Mouse (Mus musculus) megakaryocyte-erythroid progenitor cell, adult 5-6 weeks (primary cell): ENCODE results near the gene Mlph. TPM values are rescaled to one million over a fixed set of nuclear protein-coding genes. Genes with fewer than 3 reads are reported as not detected.

Source experiments
- ATAC-seq: replicated peaks from 2 replicates; pipeline ENCODE4 v1.8.0; 2016; ENCODE audit warnings: mild to moderate bottlenecking, inconsistent platforms; ENCODE audit not compliant: severe bottlenecking, poor library complexity, low FRiP score, low TSS enrichment
- total RNA-seq, 2 experiments: library from RNA; stranded (forward) in 1 of 2; stranded (reverse) in 1 of 2; fragments of 200-1000, 215-1000 nt in 1 of 2; fragments of >200 nt in 1 of 2; fragmentation: Nextera tagmentation in 1 of 2; gene quantifications; 2 replicates each; pipeline ENCODE4 v1.2.3; 2014 to 2017

The Mlph gene
- total RNA-seq, 2 experiments from 2014 or later, result not detected

DNA sequence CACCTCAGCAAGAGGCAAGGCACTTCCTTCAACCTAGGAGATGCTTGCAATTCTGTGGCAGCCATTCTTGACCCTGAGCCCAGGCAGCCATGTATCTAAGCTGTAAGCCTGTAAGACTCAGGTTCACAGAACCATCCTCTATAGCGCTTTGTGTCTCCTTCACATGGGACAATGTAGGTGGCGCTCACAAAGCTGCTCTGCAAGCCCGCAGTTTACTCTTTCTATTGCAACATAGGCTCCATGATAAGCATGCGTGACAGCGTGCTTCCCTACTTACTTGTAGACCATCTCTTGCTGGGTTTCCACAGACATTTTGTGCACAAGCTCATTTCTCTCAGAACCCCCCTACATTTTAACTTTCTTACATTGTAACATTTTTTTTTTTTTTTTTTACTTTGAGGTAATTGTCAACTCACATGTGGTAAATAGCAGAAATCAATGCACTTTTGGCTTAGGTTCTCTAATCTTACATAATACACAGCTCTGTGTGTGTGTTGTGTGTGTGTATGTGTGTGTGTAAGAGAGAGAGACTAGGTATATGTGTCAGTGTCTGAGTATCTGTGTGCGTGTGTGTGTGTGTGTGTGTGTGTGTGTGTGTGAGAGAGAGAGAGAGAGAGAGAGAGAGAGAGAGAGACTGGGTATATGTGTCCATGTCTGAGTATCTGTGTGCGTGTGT, 10.0 kb upstream of the Mlph start:
- ATAC-seq, result no peak

DNA sequence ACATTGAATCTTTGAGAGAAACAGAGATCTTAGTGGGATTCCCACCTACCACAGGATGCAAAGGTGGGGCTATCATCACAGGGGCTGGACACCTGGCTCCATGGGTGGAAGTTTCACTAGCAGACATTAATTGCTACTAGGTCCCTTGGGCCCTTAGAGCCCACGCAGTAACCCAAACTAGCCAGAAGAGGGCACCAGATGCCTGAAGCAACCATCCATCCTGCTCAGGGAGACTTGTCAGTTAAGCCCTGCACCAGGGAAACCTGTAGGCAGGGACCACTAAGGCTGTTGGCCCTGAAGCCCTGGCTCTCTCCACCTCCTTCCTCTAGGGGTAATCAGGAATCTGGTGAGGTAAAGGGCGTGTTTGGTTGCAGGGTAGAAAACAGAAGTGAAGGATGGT, 8.5 kb upstream of the Mlph start:
- ATAC-seq, result peak; percentile 79

DNA sequence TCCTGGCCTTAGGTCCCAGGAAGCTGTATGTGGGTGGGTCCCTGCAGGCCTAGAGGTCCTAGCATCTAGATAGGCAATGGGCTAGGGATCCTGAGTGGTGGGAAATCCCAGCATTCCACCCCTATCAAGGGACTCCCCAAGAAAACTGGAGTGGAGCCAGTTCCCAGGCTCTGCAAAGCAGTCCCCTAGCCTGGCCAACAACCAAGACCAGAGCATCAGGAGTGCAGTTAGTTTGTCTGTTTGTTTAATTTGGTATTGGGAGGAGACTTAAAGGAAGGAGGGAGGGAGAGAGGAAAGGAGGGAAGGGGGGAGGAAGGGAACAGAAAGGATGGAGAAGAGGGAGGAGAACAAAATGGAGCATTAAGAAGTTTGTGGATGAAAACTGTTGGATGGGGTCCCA, 5.7 kb upstream of the Mlph start:
- no peak for ATAC-seq

DNA sequence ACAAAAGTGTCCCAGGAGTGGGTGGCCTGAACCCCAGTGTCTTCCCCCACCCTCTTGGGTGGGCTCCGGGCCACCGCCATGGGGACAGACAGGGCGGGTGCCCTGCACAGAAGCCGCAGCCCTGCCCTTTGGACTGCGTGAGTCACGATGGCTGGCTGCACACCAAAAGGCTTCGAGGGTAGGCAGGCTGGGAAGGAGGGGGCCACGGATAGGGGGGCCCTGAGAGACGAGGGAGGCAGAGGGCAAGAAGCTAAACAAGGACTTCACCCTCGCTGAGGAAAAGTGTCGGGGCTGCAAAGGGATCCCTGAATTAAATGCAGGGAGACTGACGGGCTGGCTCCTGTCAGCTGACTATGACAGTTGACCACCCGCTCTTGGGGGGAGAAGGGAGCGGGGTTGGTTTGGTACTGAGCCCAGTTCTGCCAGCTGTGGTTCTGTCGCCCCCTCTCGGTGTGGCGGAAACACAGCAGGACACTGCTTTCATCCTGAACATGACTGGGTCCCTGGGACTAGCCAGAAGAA, 5.2 kb upstream of the Mlph start:
- ATAC-seq, result no peak

DNA sequence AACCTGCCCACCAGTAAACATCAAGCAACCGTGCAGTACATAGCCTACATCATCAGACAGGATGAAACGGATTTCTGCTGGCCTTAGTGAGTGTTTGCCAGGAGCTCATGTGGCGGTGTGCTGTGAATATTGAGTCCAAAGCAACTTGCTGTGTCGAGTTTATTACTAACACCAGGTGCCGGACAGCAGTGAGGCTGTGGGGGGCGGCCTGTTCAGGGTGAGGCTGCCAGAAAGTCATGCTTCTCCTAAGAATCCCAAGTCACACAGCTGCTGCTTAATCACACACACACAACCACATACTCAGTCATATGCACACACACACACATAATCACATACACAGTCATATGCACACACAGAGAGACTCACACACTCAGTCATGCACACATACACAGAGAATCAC, 1.7 kb upstream of the Mlph start:
- ATAC-seq, result no peak

DNA sequence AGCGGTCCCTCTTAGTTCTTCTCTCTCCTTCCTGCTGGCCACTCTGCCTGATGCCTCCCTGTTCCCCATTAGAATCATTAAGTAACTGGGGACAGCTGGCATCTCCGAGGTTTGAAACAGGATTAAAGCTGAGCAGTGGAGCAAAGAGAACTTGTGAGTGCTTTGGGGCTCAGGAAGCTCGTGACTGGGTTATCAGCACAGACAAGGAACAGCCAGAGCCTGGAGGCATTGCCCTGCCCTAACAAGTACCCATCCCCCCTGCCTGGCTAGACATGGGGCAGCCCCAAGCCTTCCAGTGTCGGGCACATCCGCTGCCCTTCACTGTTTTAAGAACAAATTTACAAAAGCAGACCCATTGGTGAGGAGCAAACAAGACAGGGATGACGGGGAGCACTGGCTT, 2.6 kb downstream of the Mlph start:
- ATAC-seq, result peak; percentile 54; the same call in 1 of the 2 replicates

DNA sequence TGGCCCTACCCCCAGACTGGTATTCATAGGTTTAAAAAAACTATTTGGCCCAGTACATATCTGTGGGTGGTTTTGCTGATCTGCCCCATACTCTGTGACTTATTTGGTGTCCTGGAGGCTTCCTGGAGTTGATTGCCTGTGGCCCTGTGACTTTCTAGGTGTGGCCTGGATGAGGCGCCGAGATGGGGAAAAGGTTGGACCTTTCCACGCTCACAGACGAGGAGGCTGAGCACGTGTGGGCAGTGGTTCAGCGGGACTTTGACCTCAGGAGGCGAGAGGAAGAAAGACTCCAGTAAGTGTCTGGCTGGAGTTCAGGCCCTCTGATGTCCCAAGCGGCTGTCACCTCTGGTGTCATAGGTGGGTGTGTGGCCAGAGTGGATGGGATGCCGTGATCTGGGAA, 6.8 kb downstream of the Mlph start:
- ATAC-seq, result no peak

DNA sequence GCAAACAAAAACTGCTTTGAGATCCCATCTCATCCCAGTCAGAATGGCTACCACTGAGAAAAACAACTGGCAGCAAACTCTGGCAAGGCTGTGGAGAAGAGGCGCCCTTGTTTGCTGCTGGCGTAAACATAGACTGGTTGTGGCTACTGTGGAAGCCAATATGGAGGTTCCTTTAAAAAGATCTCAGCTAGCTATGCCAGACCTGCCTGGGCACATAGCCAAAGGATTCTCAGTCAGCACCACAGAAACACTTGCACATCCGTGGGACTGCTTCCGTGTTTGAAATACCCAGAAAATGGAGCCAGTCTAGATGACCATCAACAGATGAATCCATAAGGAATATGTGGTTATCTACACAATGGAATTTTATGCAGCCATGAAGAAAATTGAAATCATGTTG, 11.1 kb downstream of the Mlph start:
- ATAC-seq, result no peak

DNA sequence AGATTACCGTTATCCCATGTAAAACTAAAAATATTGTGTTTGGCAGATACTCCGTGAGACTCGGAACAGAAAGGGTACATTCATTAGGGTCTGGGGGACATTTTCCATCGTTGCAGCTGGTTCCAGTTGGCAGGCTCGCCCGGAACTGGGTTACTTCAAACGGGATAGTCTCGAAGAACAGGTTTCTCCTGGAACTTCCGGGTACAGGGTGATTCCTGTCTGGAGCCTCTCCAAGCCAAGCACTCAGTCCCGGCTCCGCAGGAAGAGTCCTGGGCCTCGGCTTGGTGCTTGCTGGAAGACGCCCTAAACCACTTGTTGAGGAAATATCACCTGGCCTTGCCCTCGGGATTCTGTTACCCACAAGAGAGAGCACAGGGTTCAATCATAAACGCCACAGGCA, 12.4 kb downstream of the Mlph start:
- no peak for ATAC-seq

DNA sequence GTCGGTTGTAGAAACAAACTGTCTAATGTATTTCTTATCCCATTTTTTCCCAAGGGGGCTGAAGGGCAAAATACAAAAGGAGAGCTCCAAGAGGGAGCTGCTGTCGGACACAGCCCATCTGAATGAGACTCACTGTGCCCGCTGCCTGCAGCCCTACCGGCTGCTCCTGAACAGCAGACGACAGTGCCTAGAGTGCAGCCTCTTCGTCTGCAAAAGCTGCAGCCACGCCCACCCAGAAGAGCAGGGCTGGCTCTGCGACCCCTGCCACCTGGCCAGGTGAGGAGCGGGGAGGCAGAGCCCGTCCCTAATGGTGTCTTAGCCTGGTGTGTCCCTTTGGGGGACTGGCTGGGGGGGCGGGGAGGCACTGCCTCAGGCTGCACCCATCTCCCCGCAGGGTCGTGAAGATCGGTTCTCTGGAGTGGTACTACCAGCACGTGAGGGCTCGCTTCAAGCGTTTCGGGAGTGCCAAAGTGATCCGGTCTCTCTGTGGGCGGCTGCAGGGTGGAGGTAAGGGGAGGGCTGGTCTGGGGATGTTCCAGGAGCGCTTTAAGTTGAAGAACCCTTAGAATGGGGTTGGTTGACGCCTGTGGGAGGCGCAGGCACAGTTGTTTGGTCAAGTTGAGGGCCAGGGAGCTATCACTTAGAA, 13.2 kb downstream of the Mlph start:
- ATAC-seq, result peak; percentile 48

DNA sequence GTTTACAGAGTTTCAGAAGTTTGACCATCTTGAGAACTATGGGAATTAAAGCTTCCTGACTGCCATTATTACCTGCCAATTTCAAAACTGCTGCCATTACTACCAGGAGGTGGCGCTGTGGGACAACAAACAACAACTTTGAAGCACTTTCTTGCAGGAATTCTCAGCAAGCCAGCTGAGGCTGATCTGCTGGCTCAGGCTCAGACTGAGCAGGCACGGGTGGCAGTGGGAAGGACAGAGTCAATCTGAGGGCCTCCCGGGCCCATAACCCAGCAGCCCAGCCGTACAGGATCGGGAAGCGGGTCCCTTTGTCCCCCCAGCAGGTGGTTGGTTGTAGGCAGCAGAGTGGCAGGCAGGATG, 13.7 kb downstream of the Mlph start:
- peak; percentile 60 for ATAC-seq

DNA sequence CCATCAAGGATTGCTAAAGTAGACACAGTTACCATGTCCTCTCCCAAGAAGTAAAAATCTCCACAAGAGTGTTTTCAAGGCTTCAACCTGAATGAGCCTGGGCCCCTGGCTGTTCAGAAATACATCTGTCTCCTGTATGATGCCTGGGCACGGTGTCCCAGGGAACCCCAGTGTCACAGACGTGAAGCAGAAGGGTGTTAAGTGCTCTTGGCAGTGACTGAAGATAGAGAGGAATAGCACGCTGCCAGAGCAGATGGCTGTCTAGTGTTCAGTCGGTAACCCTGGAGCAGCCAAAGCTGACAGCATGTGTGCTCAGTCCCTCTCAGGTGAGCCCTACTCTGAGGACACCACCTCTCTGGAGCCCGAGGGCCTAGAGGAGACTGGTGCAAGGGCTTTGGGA, 18.1 kb downstream of the Mlph start:
- ATAC-seq, result no peak

DNA sequence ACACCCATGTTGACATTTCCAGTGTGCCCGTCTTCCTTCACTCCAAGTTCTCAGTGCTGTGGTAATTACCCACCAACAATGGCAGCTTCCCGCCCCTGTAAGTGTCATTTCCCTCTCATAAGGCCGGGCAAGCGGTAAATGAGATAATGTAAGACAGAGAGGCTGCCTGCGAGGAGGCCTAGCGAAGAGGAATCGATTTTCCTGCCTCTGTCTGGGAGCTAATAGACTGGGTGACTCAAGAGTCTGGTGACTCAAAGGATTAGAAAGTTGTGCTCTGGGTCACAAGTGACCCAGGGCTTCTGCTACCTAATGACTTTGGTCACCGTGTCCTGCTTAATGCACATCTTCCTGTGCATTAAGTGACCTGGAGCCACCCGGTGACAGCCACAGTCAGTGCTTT, 22.1 kb downstream of the Mlph start:
- no peak for ATAC-seq

DNA sequence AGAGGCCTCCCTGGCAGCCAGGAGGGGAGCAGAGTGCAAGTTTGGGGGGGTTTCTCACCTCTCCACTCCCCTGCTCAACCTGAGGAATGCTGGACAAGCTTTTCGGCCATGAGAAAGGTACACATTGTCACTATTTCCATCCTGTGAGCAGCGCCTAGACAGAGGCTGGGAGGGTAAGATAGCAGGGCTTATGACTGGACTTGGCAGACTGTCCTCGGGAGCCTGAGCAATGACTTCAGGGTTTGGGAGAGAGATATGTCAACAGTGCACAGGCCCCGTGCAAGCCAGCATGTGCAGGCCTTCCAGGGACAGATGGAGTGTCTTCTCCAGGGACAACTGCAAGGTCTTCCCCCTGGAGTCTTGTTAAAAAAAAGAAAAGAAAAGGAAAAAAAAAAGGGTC, 25.1 kb downstream of the Mlph start:
- ATAC-seq, result no peak

DNA sequence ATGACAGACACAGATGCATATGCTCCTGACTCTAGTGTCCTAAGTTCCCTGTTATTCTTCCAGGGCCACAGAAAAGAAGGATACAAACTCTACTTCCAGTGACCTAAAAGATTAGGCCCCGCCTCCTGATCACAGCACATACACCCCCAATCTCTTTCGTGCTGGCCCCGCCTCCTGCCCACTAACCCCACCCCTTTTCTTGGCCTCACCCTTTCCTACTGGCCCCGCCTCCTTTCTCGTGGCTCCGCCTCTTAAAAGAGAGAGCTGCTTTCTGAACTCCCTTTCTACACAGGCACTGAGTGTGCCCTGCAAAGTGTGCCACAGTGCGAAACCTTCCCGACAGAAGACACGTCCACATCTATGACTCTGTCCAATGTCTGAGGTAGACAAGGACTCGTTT, 30.3 kb downstream of the Mlph start:
- ATAC-seq, result peak; percentile 43; the same call in 1 of the 2 replicates

DNA sequence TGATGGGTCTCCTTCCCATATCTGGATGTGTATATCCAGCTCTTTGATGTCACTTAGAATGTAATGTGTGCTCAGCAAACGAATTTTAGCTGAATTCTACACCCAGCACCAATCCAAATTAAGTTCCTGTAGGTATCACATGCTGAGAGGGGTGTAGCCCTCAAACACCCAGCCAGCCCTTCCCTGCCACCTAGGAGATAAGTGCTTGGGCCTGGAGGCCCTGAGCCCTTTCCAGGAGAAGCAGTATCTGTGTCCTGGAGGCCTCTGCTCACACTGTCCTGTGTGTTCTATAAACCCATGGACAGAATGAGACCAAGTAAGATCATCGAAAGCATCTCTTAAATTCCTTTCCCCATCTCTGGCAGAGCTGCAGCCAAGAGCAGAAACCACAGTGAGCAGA, 32.4 kb downstream of the Mlph start:
- no peak for ATAC-seq

DNA sequence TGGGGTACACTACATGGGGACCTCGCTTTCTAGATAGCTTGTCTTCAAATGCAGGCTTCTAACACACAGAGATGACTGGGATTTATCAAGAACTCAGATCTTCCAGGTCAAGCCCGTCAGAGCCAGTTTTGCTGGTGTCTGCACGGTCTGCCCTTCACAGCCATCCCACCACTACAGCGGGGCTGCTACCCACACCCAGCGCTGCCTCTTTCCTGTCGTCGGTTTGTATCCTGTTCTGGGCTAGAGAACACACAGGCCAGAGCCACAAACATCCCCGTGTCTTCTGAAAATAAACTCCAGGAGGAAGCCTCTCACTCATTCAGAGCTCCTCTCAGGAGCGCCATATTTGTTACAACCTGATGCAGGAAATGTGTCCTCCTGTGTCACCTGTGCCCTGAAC, 34.4 kb downstream of the Mlph start:
- no peak for ATAC-seq

DNA sequence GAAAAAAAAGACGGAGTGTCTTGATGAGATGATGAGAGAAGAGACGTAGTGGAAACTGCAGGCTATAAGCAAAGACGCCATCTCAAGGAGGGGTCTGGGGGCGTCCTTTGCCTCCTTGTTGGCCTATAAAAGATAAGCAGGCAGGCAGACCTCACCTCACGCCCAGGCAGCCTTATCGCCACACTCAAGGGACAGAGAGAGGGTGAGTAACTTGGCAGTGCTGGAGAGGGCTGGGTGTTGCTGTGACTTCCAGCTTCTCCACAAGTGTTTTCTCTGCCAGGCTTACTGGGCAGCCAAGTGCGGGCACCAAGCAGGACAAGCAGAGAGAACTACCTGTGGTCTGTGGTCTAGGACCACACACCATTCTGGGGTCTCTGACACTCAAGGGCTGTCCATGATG, 36.8 kb downstream of the Mlph start:
- no peak for ATAC-seq

DNA sequence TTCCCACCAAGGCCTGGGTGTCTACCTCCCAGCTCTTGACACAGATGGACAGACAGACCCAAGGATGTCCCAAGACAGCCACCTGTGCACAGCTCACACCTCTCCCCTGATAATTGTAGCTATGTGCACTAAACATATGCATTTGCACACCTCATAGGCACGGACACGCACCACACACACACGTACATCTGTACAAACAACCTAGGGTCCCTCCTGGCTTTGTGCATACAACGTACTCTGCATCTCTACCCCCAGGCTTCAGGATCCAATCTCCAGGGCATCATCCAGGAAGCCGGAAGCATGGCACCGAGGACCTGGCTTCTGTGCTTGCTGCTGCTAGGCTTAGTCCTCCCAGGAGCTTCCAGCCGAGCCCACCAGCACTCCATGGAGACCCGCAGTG, 37.9 kb downstream of the Mlph start, which contains the start of gene Prlh:
Gene Prlh, plus strand, starts transcription at position 301 of the 400 bp plus-strand sequence.
- ATAC-seq, result no peak

DNA sequence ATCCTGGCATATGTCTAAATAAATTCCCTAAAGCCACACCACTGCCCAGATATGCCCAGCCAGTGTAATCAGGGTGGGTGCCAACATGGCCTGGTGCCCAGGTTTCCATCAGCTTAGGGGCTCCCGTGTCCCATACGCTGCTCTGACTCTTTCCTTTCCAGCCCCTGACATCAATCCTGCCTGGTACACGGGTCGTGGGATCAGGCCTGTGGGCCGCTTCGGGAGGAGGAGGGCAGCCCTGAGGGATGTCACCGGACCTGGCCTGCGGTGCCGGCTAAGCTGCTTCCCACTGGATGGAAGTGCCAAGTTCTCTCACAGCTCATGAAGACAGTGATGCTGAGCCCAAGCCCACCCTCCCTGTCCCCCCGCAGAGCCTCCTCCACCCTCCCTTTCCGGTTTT, 38.8 kb downstream of the Mlph start:
- ATAC-seq, result no peak
